Mouse (Mus musculus) ES-Bruce4 (cell line): ENCODE data around the gene Fgfr2. TPM values are rescaled to one million over a fixed set of nuclear protein-coding genes. Genes with fewer than 3 reads are reported as not detected.

ENCODE experiments used
- H3K27ac ChIP-seq: 2 replicates; pipeline ENCODE4 v1.5.1; 2012; ENCODE audit warnings: low read length, inconsistent platforms; ENCODE audit not compliant: insufficient read depth
- H3K27me3 ChIP-seq: 2 replicates; pipeline ENCODE4 v1.6.1; 2012; ENCODE audit warnings: mild to moderate bottlenecking, low read length, inconsistent platforms; ENCODE audit not compliant: control insufficient read depth, poor library complexity, insufficient read depth, severe bottlenecking
- H3K36me3 ChIP-seq: 2 replicates; pipeline ENCODE4 v1.6.1; 2012; ENCODE audit warnings: inconsistent platforms, mild to moderate bottlenecking, low read length, moderate library complexity; ENCODE audit not compliant: control insufficient read depth, poor library complexity, insufficient read depth, severe bottlenecking
- H3K4me1 ChIP-seq: one replicate; pipeline ENCODE4 v1.8.1; 2011; ENCODE audit warnings: low read length; ENCODE audit not compliant: control insufficient read depth, insufficient read depth
- H3K4me3 ChIP-seq: 2 replicates; pipeline ENCODE4 v1.5.1; 2011; ENCODE audit warnings: low read depth, mild to moderate bottlenecking, low read length
- H3K9ac ChIP-seq: 2 replicates; pipeline ENCODE4 v1.6.1; 2012; ENCODE audit warnings: low read depth, mild to moderate bottlenecking, inconsistent platforms; ENCODE audit not compliant: poor library complexity, severe bottlenecking
- H3K9me3 ChIP-seq: replicated peaks from 2 replicates; pipeline ENCODE4 v1.6.1; 2012; ENCODE audit warnings: mild to moderate bottlenecking, low read length, inconsistent platforms; ENCODE audit not compliant: control insufficient read depth, poor library complexity, insufficient read depth, severe bottlenecking
- CTCF ChIP-seq: IDR thresholded peaks from one replicate; pipeline ENCODE4 v1.8.1; 2011; ENCODE audit warnings: low read depth, low read length
- EP300 ChIP-seq: IDR thresholded peaks from 2 replicates; pipeline ENCODE4 v1.6.1; 2011; ENCODE audit warnings: low read depth, low read length; ENCODE audit not compliant: insufficient read depth
- POLR2A ChIP-seq: IDR thresholded peaks from one replicate; pipeline ENCODE4 v1.8.1; 2011; ENCODE audit warnings: low read length; ENCODE audit not compliant: insufficient read depth
- polyA plus RNA-seq: library from polyadenylated mRNA; stranded (reverse); fragments of >200 nt; gene quantifications from 2 replicates; pipeline ENCODE4 v1.2.4, GENCODE M21; 2011; ENCODE audit warnings: low read depth; ENCODE audit not compliant: missing spikeins, insufficient read depth, insufficient read length

Gene Fgfr2
- polyA plus RNA-seq, 1 experiment: 34.8 TPM

DNA sequence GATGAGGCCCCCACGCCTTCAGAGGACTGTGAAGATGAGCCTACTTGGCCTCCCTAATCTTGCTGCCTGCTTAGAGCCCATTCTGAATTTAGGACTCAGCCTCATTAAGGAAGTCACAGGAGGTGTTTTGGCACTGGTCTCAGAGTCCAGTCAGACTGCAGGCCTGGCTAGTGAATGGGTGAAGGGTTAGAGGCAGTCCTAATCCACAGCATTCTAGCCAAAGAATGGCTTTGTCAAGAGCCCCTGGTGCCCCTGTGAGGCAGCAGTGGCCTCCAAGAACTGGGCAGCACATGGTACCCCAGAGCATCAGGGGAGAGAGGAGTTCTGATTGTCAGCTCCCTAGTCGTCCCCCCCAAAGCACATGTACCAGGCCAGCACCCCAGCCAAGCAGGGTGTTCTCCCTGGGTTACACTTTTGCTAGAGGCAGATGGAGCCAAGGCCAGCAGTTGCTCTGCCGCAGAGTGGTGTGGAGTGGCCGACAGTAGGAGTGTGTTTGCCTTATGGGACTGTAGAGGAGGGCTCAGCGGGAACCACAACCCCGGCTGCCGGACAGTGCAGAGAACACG, 418.8 kb downstream of the Fgfr2 start:
- Histone ChIP-seq H3K9me3 (no peaks in the 10 kb centered on the region), H3K4me1 (no peaks in the 10 kb centered on the region), H3K4me3 (no peak overlapping the region), H3K9ac (no peak overlapping the region), H3K27me3 (no peaks in the 10 kb centered on the region), H3K27ac (no peak overlapping the region), H3K36me3 (no peaks in the 10 kb centered on the region)
- TF ChIP-seq POLR2A (no peak), CTCF (no peak), EP300 (no peak)

DNA sequence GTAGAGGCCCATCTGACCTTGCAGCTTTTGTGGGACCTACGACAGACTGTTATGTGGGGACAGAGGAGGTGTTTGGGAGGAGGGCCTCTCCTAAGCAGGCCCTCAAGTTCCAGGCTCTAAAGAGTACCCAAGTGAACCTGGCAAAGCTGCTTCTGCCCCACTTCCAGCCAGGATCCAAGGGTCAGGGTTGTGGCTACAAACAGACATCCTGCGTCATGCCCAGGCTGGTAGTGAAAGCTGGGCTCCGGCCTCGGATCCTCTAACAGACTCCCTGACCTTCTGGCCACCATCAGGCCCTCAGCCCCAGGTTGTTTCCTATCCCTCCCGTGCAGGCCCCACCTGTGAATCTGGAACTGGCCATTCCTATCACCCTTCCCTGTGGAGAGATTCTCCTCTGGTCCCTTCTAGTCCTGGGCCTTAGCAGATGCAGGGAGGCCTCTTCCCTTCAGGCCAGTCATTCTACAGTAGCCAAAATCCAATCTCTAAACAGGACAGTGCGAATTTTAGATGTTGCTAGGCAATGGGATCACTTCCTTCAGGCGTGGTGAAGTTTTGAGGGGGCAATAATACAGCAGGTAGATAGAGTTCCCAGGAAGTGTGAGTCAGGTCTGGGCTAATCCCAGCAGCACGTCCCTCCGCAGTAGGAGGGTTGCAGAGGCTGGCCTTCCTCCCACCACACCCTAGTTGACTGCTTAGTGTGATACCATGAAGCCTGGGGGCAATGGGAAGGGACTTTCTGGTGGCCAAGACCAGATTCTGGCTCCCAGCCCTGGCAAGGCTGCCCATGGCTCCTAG, 419.4 kb downstream of the Fgfr2 start:
- H3K4me1 ChIP-seq: no peaks in the 10 kb centered on the region
- H3K9me3 ChIP-seq: no peaks in the 10 kb centered on the region
- no peak overlapping the region for H3K4me3 ChIP-seq
- no peaks in the 10 kb centered on the region for H3K27me3 ChIP-seq
- TF ChIP-seq POLR2A: no peak
- TF ChIP-seq EP300: no peak
- H3K36me3 ChIP-seq: no peaks in the 10 kb centered on the region
- no peak overlapping the region for H3K27ac ChIP-seq
- H3K9ac ChIP-seq: no peak overlapping the region

DNA sequence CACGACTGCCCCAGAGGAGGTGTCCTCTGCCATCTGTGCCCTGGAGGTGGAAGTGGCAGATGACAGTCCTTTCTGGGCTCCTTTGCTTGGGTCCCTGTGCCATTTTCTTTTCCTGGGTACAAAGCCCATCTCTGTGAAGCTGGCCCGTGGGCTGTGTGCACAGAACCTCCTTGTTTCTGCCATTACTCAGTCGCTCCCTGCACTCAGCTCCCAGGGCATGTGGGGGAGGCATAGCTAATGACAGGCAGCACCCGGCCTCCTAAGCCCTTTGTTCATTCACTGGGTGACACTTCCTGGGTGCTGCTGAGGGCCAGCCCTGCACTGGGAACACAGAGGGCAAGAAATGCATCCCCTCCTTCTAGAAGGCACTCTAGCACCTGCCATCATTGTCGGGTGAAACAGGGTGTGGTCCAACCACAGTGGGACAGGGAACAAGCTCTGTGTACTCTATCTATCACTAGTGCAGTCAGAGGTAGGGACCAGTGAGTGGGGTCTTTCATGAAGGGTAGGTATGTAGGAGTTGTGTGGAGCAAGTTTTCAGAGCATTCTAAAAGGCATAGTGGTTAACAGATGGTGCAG, 420.6 kb downstream of the Fgfr2 start:
- no peak overlapping the region for H3K9ac ChIP-seq
- no peaks in the 10 kb centered on the region for H3K27me3 ChIP-seq
- no peaks in the 10 kb centered on the region for H3K36me3 ChIP-seq
- no peak overlapping the region for H3K27ac ChIP-seq
- H3K4me1 ChIP-seq: no peaks in the 10 kb centered on the region
- H3K9me3 ChIP-seq: no peaks in the 10 kb centered on the region
- no peak overlapping the region for H3K4me3 ChIP-seq
- TF ChIP-seq CTCF: no peak
- no peak for TF ChIP-seq POLR2A
- no peak for TF ChIP-seq EP300

DNA sequence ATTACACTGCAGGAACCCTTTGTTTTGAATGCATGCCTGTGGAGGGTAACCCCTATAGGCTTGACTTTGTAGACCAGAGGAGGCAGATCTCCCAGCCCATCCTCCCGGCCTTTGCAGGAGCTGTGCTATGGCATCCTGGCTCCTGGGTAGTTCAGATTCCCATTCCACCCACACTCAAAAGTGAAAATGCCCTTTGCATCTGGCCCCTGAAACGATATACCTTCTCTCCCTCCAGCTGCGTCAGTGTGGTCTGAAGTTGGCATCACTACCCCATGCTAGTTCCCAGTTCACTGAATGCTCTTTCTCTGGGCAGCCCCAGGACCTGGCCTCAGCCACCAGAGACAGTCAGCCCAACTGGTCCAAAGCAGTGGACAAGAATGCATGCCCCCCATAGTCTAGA, 421.1 kb downstream of the Fgfr2 start:
- Histone ChIP-seq H3K9ac (no peak overlapping the region), H3K27ac (no peak overlapping the region), H3K4me3 (no peak overlapping the region), H3K36me3 (no peaks in the 10 kb centered on the region), H3K4me1 (no peaks in the 10 kb centered on the region), H3K27me3 (no peaks in the 10 kb centered on the region), H3K9me3 (no peaks in the 10 kb centered on the region)
- TF ChIP-seq CTCF (no peak), POLR2A (no peak), EP300 (no peak)

DNA sequence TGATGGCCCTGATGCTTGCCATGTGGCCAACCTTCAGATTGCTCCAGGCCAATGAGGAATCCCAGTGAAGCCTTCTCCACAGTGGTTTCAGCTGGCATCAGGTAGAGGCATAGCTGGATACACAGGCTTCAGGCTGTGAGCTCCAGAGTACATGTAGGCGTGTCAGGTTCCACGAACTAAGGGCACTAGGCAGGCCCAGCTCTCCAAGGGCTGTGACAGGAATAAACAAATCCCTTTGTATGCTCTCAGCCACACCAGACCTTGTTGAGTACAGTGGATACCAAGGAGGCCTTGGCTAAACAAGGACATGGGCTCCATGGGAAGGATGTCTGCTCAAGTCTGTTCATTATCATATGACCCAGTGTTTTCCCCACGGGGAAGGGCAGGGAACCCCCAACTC, 421.7 kb downstream of the Fgfr2 start:
- TF ChIP-seq EP300: no peak
- TF ChIP-seq POLR2A: no peak
- TF ChIP-seq CTCF: no peak
- Histone ChIP-seq H3K36me3 (no peaks in the 10 kb centered on the region), H3K4me1 (no peaks in the 10 kb centered on the region), H3K27me3 (no peaks in the 10 kb centered on the region), H3K9ac (no peak overlapping the region), H3K4me3 (no peak overlapping the region), H3K9me3 (no peaks in the 10 kb centered on the region), H3K27ac (no peak overlapping the region)

DNA sequence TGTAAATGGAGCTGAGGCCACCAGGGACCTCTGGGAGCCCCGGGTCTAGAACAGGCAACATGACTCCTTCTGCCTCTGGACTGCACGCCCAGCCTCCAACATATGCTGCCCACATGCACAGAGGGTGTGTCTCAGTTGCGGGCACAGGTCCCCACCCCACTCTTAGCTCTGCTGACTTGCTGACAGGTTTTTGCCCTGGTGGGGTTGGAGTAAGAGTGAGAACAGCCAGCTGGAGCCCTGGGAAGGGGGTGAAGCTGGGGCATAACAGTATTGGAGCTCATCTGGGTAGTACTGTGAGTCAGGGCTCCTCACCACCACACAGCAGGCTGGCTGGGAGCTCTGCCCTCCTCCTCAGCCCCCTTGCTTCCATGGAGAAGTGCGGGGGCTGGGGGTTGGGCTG, 423.0 kb downstream of the Fgfr2 start:
- TF ChIP-seq EP300 (no peak), POLR2A (no peak), CTCF (no peak)
- Histone ChIP-seq H3K36me3 (no peaks in the 10 kb centered on the region), H3K4me1 (no peaks in the 10 kb centered on the region), H3K9me3 (no peaks in the 10 kb centered on the region), H3K27me3 (no peaks in the 10 kb centered on the region), H3K9ac (no peak overlapping the region), H3K27ac (no peak overlapping the region), H3K4me3 (no peak overlapping the region)
